Mouse (Mus musculus) ES-E14 (cell line): Measurements from ENCODE around the gene S100a2. TPM values are rescaled to one million over a fixed set of nuclear protein-coding genes. Genes with fewer than 3 reads are reported as not detected.

Source experiments
- DNase-seq: peaks from one replicate; pipeline ENCODE4 v3.0.0-alpha.2; 2013; ENCODE audit warnings: low read depth, low spot score
- H3K27ac ChIP-seq: 2 replicates; pipeline ENCODE4 v1.5.1; 2012; ENCODE audit warnings: low read depth, mild to moderate bottlenecking, low read length, moderate library complexity, mixed read lengths; ENCODE audit not compliant: poor library complexity, insufficient read depth, severe bottlenecking
- H3K36me3 ChIP-seq: 2 replicates; pipeline ENCODE4 v1.6.1; 2012; ENCODE audit warnings: mild to moderate bottlenecking, low read length, moderate library complexity, mixed read lengths; ENCODE audit not compliant: control insufficient read depth, poor library complexity, insufficient read depth, severe bottlenecking
- H3K4me1 ChIP-seq, 2 experiments: fragments of 150-350 bp in 1 of 2; sonication (generic) in 1 of 2; 2 replicates each; pipeline ENCODE4 v1.6.1; 2012; ENCODE audit warnings: low read length in 2 of 2, mild to moderate bottlenecking in 1 of 2, mixed read lengths in 1 of 2; ENCODE audit not compliant: control insufficient read depth in 2 of 2, insufficient read depth in 2 of 2, poor library complexity in 1 of 2
- H3K4me3 ChIP-seq, 2 experiments: fragments of 150-350 bp in 1 of 2; sonication (generic) in 1 of 2; 2 replicates each; pipeline ENCODE4 v1.5.1; 2012; ENCODE audit warnings: low read length in 2 of 2, low read depth in 1 of 2, mild to moderate bottlenecking in 1 of 2, mixed read lengths in 1 of 2; ENCODE audit not compliant: insufficient read depth in 1 of 2, poor library complexity in 1 of 2, severe bottlenecking in 1 of 2
- H3K9ac ChIP-seq: 2 replicates; pipeline ENCODE4 v1.6.1; 2012; ENCODE audit warnings: low read depth, mild to moderate bottlenecking, low read length, mixed read lengths; ENCODE audit not compliant: poor library complexity, insufficient read depth, severe bottlenecking
- H3K9me3 ChIP-seq: fragments of 150-350 bp; sonication (generic); 2 replicates; pipeline ENCODE4 v1.6.1; 2012; ENCODE audit warnings: low read depth, mild to moderate bottlenecking, low read length; ENCODE audit not compliant: control insufficient read depth, insufficient read depth
- CHD2 ChIP-seq: IDR thresholded peaks from 2 replicates; pipeline ENCODE4 v1.6.1; 2014; ENCODE audit warnings: mild to moderate bottlenecking, low read depth, low read length, inconsistent platforms
- HCFC1 ChIP-seq: IDR thresholded peaks from 2 replicates; pipeline ENCODE4 v1.6.1; 2012; ENCODE audit warnings: low read length, inconsistent platforms, borderline replicate concordance; ENCODE audit not compliant: insufficient read depth
- MAFK ChIP-seq: IDR thresholded peaks from 2 replicates; pipeline ENCODE4 v1.6.1; 2014; ENCODE audit warnings: mild to moderate bottlenecking, low read depth, low read length, inconsistent platforms; ENCODE audit not compliant: insufficient read depth
- ZC3H11A ChIP-seq: IDR thresholded peaks from 2 replicates; pipeline ENCODE4 v1.6.1; 2012; ENCODE audit warnings: low read depth, mild to moderate bottlenecking, inconsistent platforms, low read length, borderline replicate concordance
- ZNF384 ChIP-seq: IDR thresholded peaks from 2 replicates; pipeline ENCODE4 v1.6.1; 2012; ENCODE audit warnings: low read depth, low read length, inconsistent platforms
- in situ Hi-C, 2 experiments: fragments of 600-800 bp; cut with MboI; formaldehyde crosslinking; loops; one replicate each; pipeline ENCODE4 v1.15.1; 2025; ENCODE audit warnings: low sequenced_read_pairs in 2 of 2, inconsistent platforms in 1 of 2; ENCODE audit not compliant: unreplicated experiment in 2 of 2
- total RNA-seq: library from RNA; depleted of rRNA; stranded (reverse); fragments of 300-350 nt; gene quantifications from 2 replicates; pipeline ENCODE4 v1.2.3, GENCODE M21; 2012

Gene S100a2
- total RNA-seq, 1 experiment: not detected

- TF ChIP-seq MAFK (no peak), HCFC1 (no peak), ZNF384 (no peak), ZC3H11A (no peak), CHD2 (no peak)
- Histone ChIP-seq H3K9me3 (no peaks in the 10 kb centered on the region), H3K9ac (no peak within 1 kb of the TSS), H3K36me3 (no peaks in the 10 kb centered on the region), H3K4me1 (peaks cover 0 to 8% of the 10 kb centered on the region in 2 experiments; a peak in 1 of 4 replicates), H3K27ac (no peak within 1 kb of the TSS), H3K4me3 (no peak within 1 kb of the TSS)
- no peak for DNase-seq
- in situ Hi-C loops: no loop called here
Observed at GRCm38 (mm10) chr3:90608223-90608622, 18.2 kb downstream of the S100a2 start, which contains the start of gene S100a5. TSS of gene S100a5 (plus strand) at chr3:90608523.

- in situ Hi-C loops: no loop called here
- H3K9me3 ChIP-seq: no peaks in the 10 kb centered on the region
- TF ChIP-seq MAFK: no peak
- no peak for TF ChIP-seq HCFC1
- TF ChIP-seq CHD2: no peak
- no peak for TF ChIP-seq ZNF384
- no peak for TF ChIP-seq ZC3H11A
Observed at GRCm38 (mm10) chr3:90609102-90609501, 19.1 kb downstream of the S100a2 start.

GRCm38 (mm10) chr3:90611494-90611893 lies 21.4 kb downstream of the S100a2 start:
- TF ChIP-seq CHD2: no peak
- TF ChIP-seq ZC3H11A: no peak
- no peak for TF ChIP-seq HCFC1
- TF ChIP-seq MAFK: no peak
- no peak for TF ChIP-seq ZNF384
- no peak overlapping the region for H3K27ac ChIP-seq
- H3K36me3 ChIP-seq: no peaks in the 10 kb centered on the region
- H3K9me3 ChIP-seq: no peaks in the 10 kb centered on the region
- peaks cover 0 to 15% of the 10 kb centered on the region in 2 experiments; a peak in 1 of 4 replicates for H3K4me1 ChIP-seq
- no peak overlapping the region for H3K9ac ChIP-seq
- no peak for DNase-seq
- in situ Hi-C loops: no loop called here
- H3K4me3 ChIP-seq: no peak overlapping the region

More at GRCm38 (mm10) chr3:90609102-90609501, 19.1 kb downstream of the S100a2 start:
- Histone ChIP-seq H3K36me3 (no peaks in the 10 kb centered on the region), H3K4me1 (peaks cover 0 to 10% of the 10 kb centered on the region in 2 experiments; a peak in 1 of 4 replicates), H3K9ac (no peak overlapping the region), H3K27ac (no peak overlapping the region), H3K4me3 (no peak overlapping the region)
- DNase-seq: no peak

GRCm38 (mm10) chr3:90612061-90612460 lies 22.0 kb downstream of the S100a2 start:
- TF ChIP-seq HCFC1 (no peak), ZC3H11A (no peak), MAFK (no peak), CHD2 (no peak), ZNF384 (no peak)
- peaks cover 0 to 15% of the 10 kb centered on the region in 2 experiments; a peak in 1 of 4 replicates for H3K4me1 ChIP-seq
- no peak overlapping the region for H3K4me3 ChIP-seq
- H3K9ac ChIP-seq: no peak overlapping the region
- H3K27ac ChIP-seq: no peak overlapping the region
- in situ Hi-C loops: no loop called here
- H3K9me3 ChIP-seq: no peaks in the 10 kb centered on the region
- H3K36me3 ChIP-seq: no peaks in the 10 kb centered on the region
- no peak for DNase-seq

GRCm38 (mm10) chr3:90612728-90613291 lies 22.8 kb downstream of the S100a2 start, which contains the start of gene S100a6:
TSS of gene S100a6 (plus strand) at chr3:90612882.
- Histone ChIP-seq H3K27ac (no peak within 1 kb of the TSS), H3K9me3 (no peaks in the 10 kb centered on the region), H3K4me1 (peaks cover 0 to 15% of the 10 kb centered on the region in 2 experiments; a peak in 1 of 4 replicates), H3K4me3 (peak within 1 kb of the TSS; percentile 41 to 46; a peak in 3 of 4 replicates), H3K36me3 (no peaks in the 10 kb centered on the region), H3K9ac (0 out of 2 replicates have a peak within 1 kb of the TSS, but pooled peaks have one; percentile 2)
- in situ Hi-C loops: no loop called here
- no peak for TF ChIP-seq ZNF384
- TF ChIP-seq HCFC1: no peak
- TF ChIP-seq ZC3H11A: peak; percentile 20; the same call in 1 of the 2 replicates
- DNase-seq: peak; percentile 74
